Mouse (Mus musculus): Measurements from ENCODE around the gene Ap3d1. TPM values are rescaled to one million over a fixed set of nuclear protein-coding genes. Genes with fewer than 3 reads are reported as not detected.
A peak's percentile ranks its signal among the peaks of the same experiment; 100 is the strongest.

The Ap3d1 gene
- polyA plus RNA-seq, 1 experiment from 2014 or later, result 69.6 TPM

DNA sequence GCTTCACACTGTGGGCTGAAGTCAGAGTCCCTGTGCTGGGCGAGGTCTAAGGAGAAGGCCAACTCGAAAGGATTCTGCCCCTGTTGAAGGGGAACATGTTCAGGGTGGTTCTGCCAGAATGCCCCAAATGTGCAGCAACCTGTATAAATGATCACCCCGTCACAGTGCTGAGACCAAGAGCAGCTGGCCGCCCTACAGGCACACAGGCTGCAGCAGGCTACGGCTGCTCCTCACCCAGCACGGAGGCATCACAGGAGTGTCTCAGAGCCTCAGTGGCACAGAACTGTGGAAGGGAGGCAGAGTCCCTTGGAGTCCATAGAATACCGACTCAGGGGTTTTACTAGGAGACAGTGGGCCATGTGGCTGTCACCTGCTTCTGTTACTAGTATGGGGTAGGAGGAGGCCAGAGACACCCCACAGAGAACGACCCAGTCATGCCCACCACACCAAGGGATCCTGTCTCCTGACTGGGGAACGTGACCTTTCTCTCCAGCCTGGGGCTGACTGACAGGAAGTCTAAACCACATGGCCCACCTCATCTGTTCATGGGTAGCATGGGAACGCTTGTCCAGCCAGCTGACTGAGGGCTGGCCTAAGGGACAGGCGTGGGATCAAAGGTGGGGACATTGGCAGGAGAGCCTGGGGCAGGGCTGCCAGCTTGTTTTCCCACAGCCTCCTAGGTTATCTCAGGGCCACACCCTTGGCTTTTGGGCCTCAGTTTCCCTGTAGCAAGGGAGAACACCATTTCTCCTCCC lies 70.0 kb downstream of the Ap3d1 start:
- Histone ChIP-seq H3K27ac (ENCODE audit: low read depth) (no peak overlapping the region), H3K36me3 (ENCODE audit: insufficient read depth) (peaks cover 70% of the 10 kb centered on the region), H3K4me2 (no peak overlapping the region), H3K9me3 (ENCODE audit: low read depth, low read length) (no peaks in the 10 kb centered on the region), H3K27me3 (ENCODE audit: insufficient read depth, low read length) (no peaks in the 10 kb centered on the region), H3K9ac (peak overlapping the region; percentile 20; the same call in 1 of the 2 replicates), H3K4me1 (ENCODE audit: insufficient read depth) (peaks cover 16% of the 10 kb centered on the region), H3K4me3 (ENCODE audit: low read depth, low read length) (no peak overlapping the region)
- ATAC-seq (ENCODE audit: insufficient read depth) (no peak), DNase-seq (no peak)
- no peak for TF ChIP-seq CTCF (IDR thresholded peaks at IDR 0.05; ENCODE audit: low read depth)
- 78% methylated on average over 11 of the region's 11 CpGs for WGBS

DNA sequence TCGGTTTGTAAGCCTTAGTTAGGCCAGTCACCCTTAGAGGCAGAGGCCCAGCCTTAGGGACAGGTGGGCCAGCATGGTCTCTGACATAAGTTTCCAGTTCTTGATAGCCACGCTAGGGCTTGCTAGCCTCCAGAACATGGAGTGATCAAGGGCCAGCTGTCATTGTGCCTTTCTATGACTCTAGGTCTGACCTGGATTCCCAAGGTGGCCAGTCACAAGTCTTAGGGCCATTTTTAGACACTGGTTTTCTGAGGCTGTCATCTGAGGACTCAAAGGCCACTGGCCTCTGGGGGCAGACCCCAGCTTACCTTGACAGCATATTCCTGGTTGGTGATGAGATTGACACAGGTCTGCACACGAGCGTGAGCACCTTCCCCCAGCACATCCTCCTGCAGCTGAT lies 70.8 kb downstream of the Ap3d1 start:
- no peaks in the 10 kb centered on the region for H3K27me3 ChIP-seq (ENCODE audit: insufficient read depth, low read length)
- H3K9me3 ChIP-seq (ENCODE audit: low read depth, low read length), result no peaks in the 10 kb centered on the region
- no peak for TF ChIP-seq CTCF (IDR thresholded peaks at IDR 0.05; ENCODE audit: low read depth)
- H3K36me3 ChIP-seq (ENCODE audit: insufficient read depth), result peaks cover 79% of the 10 kb centered on the region
- DNase-seq (no peak), ATAC-seq (ENCODE audit: insufficient read depth) (no peak)
- WGBS, result 88% methylated on average over 4 of the region's 4 CpGs
- H3K4me3 ChIP-seq (ENCODE audit: low read depth, low read length), result no peak overlapping the region
- peaks cover 13% of the 10 kb centered on the region for H3K4me1 ChIP-seq (ENCODE audit: insufficient read depth)
- H3K9ac ChIP-seq, result no peak overlapping the region
- H3K4me2 ChIP-seq, result no peak overlapping the region
- no peak overlapping the region for H3K27ac ChIP-seq (ENCODE audit: low read depth)

DNA sequence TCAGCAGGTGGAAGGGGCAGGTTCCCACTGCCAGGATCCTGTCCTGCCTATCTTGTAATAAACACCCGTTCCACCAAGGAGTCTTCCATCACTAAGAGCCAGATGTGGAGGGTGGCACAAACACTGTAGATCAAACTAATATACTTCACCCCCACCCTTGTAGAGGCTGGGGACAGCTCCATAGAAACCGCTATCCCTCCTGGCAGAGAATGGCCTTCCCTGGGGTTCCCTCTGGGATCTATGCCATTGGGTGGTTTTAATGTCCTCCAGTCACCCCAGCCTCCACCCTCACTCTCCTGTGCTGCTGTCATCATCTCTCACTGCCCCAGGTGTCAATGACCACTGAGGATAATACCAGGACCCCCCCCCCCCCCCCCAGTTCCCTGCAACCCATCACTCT lies 71.5 kb downstream of the Ap3d1 start:
- no peak overlapping the region for H3K4me2 ChIP-seq
- WGBS, result 84% methylated on average over 2 of the region's 2 CpGs
- H3K4me3 ChIP-seq (ENCODE audit: low read depth, low read length), result no peak overlapping the region
- H3K9ac ChIP-seq, result no peak overlapping the region; the same call in 1 of the 2 replicates
- peaks cover 15% of the 10 kb centered on the region for H3K4me1 ChIP-seq (ENCODE audit: insufficient read depth)
- ATAC-seq (ENCODE audit: insufficient read depth), result no peak
- DNase-seq, result no peak
- no peaks in the 10 kb centered on the region for H3K9me3 ChIP-seq (ENCODE audit: low read depth, low read length)
- H3K27me3 ChIP-seq (ENCODE audit: insufficient read depth, low read length), result no peaks in the 10 kb centered on the region
- H3K36me3 ChIP-seq (ENCODE audit: insufficient read depth), result peaks cover 86% of the 10 kb centered on the region
- no peak overlapping the region for H3K27ac ChIP-seq (ENCODE audit: low read depth)
- no peak for TF ChIP-seq CTCF (IDR thresholded peaks at IDR 0.05; ENCODE audit: low read depth)

DNA sequence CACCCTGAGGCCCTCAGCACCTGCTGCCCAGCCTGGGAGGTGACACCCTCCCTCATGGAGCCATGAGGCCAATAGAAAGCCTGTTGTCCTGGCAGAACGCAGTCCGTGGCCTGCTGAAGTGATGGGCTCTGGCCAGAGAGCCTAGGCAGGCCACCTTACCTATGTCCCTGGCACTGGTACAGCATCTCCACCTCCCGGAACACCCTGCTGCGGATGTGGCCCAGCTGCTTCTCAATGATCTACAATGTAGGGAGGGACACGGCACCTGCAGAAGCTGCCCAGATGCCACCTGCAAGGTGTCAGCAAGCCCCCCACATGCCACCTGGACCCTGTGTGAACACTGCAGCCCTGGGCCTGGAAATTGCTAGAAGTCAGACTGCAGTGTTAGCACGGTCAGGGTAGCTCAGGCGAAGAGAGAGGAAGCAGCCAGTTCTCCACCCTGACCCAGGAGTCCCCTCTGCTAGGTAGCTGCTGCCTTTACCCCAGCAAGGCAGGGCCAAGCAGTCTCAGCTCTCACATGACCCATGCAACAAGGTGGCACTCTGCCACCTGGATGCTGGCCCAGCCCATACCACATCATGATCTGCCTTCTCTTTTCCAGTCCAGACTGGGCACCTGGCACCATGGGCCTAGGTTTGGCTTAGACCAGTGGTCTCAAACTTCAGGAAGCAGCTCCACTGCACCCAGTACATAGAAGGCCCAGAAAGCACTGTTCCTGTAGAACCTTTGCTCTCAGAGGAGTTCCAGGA lies 72.2 kb downstream of the Ap3d1 start:
- Histone ChIP-seq H3K4me3 (ENCODE audit: low read depth, low read length) (no peak overlapping the region), H3K9ac (no peak overlapping the region; the same call in 1 of the 2 replicates), H3K27me3 (ENCODE audit: insufficient read depth, low read length) (no peaks in the 10 kb centered on the region), H3K9me3 (ENCODE audit: low read depth, low read length) (no peaks in the 10 kb centered on the region), H3K27ac (ENCODE audit: low read depth) (no peak overlapping the region), H3K36me3 (ENCODE audit: insufficient read depth) (peaks cover 90% of the 10 kb centered on the region), H3K4me2 (no peak overlapping the region), H3K4me1 (ENCODE audit: insufficient read depth) (peaks cover 17% of the 10 kb centered on the region)
- DNase-seq (no peak), ATAC-seq (ENCODE audit: insufficient read depth) (no peak)
- WGBS, result 97% methylated on average over 7 of the region's 7 CpGs
- no peak for TF ChIP-seq CTCF (IDR thresholded peaks at IDR 0.05; ENCODE audit: low read depth)

DNA sequence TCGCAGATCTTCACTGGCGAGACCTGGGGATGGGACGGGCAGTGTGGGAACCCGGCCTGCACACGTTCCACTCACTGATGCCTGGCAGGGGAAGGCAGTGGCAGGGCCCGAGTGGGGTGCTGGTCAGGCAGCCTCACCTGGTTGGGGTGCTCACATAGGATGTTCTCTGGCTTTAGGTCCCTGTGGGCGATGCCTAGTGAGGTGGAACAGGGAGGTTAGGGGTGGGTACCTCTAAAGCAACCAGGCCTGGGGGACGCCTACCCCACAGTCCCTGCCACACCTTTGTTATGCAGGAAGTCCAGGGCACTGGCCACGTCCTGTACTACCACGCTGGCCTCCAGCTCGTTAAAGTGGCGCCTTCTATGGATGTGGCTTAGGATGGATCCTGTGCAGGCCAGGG lies 73.0 kb downstream of the Ap3d1 start:
- no peak for TF ChIP-seq CTCF (IDR thresholded peaks at IDR 0.05; ENCODE audit: low read depth)
- Histone ChIP-seq H3K27me3 (ENCODE audit: insufficient read depth, low read length) (no peaks in the 10 kb centered on the region), H3K9me3 (ENCODE audit: low read depth, low read length) (no peaks in the 10 kb centered on the region), H3K9ac (no peak overlapping the region), H3K4me2 (no peak overlapping the region), H3K27ac (ENCODE audit: low read depth) (no peak overlapping the region), H3K4me3 (ENCODE audit: low read depth, low read length) (no peak overlapping the region), H3K36me3 (ENCODE audit: insufficient read depth) (peaks cover 85% of the 10 kb centered on the region), H3K4me1 (ENCODE audit: insufficient read depth) (peaks cover 14% of the 10 kb centered on the region)
- 87% methylated on average over 12 of the region's 12 CpGs for WGBS
- no peak for DNase-seq
- ATAC-seq (ENCODE audit: insufficient read depth), result no peak

DNA sequence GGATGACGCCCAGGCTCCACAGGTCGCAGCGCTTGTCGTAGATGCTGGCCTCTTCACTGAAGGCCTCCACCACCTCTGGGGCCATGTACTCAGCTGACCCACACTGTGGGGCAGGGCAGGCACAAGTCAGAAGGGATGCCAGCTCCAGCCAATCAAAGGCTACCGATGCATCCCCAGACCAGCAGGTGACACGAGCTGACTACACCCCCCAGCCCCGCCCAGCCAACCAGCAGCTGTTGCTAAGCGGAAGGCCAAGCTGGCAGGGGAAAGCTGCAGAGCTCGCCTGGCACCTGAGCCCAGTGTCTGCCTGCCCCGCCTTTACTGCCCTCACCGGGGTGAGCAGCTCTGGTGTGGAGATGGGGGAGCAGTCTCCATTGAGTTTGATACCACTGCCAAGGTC lies 73.5 kb downstream of the Ap3d1 start:
- no peak overlapping the region for H3K9ac ChIP-seq
- H3K9me3 ChIP-seq (ENCODE audit: low read depth, low read length), result no peaks in the 10 kb centered on the region
- H3K4me1 ChIP-seq (ENCODE audit: insufficient read depth), result peaks cover 14% of the 10 kb centered on the region
- no peak overlapping the region for H3K27ac ChIP-seq (ENCODE audit: low read depth)
- ATAC-seq (ENCODE audit: insufficient read depth) (no peak), DNase-seq (no peak)
- WGBS, result 84% methylated on average over 11 of the region's 11 CpGs
- no peak overlapping the region for H3K4me3 ChIP-seq (ENCODE audit: low read depth, low read length)
- no peak overlapping the region for H3K4me2 ChIP-seq
- no peak for TF ChIP-seq CTCF (IDR thresholded peaks at IDR 0.05; ENCODE audit: low read depth)
- H3K27me3 ChIP-seq (ENCODE audit: insufficient read depth, low read length), result no peaks in the 10 kb centered on the region
- peaks cover 83% of the 10 kb centered on the region for H3K36me3 ChIP-seq (ENCODE audit: insufficient read depth)

DNA sequence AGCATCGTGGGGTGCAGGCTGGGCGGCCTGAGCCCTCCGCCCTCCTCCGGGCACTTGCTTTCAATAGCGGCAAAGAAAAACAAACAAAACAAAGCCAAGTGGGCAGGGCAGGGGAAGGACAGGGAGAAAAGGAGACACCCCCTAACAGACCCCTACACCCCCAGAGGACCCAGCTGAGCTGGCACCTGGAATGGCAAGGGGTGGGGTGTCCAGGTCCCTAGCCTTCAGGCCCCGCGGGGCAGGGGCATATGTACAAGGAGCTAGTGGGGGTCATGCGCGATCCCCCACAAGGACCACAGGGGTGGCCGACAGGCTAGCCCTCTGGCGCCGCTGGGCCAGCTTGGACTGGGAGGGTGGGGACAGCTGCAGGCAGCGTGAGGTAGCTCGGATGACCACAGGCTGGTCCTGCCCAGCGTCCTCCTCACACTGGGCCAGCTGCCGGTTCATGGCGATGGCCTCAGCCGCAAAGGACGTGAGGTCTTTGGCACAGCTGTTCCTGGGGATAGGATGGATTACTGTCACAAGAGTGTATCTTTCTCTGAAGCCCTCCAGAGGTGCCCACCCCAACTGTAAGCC lies 75.1 kb downstream of the Ap3d1 start:
- Histone ChIP-seq H3K9me3 (ENCODE audit: low read depth, low read length) (no peaks in the 10 kb centered on the region), H3K4me3 (ENCODE audit: low read depth, low read length) (no peak overlapping the region), H3K27ac (ENCODE audit: low read depth) (no peak overlapping the region), H3K4me1 (ENCODE audit: insufficient read depth) (peaks cover 19% of the 10 kb centered on the region), H3K36me3 (ENCODE audit: insufficient read depth) (peaks cover 68% of the 10 kb centered on the region), H3K9ac (no peak overlapping the region), H3K27me3 (ENCODE audit: insufficient read depth, low read length) (no peaks in the 10 kb centered on the region), H3K4me2 (no peak overlapping the region)
- WGBS, result 64% methylated on average over 19 of the region's 19 CpGs
- TF ChIP-seq CTCF (IDR thresholded peaks at IDR 0.05; ENCODE audit: low read depth), result no peak
- ATAC-seq (ENCODE audit: insufficient read depth), result no peak
- no peak for DNase-seq

All from lung, embryonic 14.5 days (tissue).